Mouse (Mus musculus) cerebellum, postnatal 14 days (tissue): Measurements from ENCODE around the gene Zfp768.

Experiments
- DNase-seq, 2 experiments: peaks; one replicate each; pipeline ENCODE4 v3.0.0; 2021; ENCODE audit warnings: mixed read lengths in 2 of 2

Gene Zfp768

DNA sequence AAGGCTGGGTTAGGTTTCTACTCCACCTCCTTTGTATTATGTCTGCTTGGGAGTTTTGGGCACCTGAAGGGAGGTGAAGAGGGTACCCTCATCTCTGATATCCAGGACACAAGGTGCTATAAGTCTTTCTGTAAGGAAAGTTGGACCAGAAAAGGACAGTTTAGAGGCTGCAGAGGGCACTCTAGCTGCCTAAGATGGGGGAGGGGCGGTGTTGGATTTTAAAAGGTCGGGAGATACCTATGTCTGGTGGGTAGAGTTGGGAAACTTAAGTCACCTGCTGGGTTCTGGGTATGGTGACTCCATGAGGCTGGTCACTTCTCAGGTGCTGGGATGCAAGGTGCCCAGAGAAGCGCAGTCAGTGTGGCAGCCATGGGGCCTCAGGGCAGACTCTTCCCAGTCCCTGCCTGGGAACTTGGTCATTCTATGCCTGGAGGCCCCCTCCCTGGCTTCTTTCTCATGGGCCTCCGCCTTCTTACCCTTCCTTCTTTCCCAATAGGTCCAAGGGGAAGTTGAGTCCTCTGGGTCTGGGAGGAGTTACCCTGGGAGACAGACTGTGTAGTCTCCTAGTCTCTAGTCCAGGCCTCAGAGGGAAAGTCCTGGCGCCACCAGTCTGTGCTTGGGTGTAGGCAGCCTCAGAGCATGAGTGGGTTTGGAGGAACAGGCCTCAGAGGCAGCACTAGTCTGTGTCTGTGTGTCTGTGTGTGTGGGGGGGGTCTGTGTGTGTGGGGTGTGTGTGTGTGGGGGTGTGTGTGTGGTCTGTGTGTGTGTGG lies 48.4 kb downstream of the Zfp768 start:
- no peak for DNase-seq

DNA sequence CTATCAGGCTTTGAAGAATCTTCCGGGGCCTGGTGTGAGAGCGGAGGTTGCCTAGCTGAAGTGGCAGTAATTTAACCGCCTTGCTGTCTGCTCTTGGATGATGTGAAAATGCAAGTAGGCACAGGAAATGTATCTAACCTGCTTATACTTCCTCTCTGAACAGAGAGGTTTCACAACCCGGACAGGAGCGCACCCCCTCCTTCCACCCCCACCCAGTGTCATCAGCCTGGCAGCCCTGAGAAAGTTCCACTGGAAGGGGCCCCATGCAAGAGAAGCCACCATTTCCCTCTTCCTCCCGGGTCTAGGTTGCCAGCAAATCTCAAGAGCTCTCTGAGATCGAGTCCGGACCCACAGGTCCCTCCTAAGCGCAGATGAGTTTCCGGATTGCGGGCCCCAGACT lies 49.3 kb downstream of the Zfp768 start, which contains the start of gene Itgal:
Itgal (plus strand) TSS at position 163 of the 400 bp plus-strand sequence.
- no peak for DNase-seq
